Mouse (Mus musculus): ENCODE results near the gene Pde4b. TPM values are rescaled to one million over a fixed set of nuclear protein-coding genes. Genes with fewer than 3 reads are reported as not detected.

Pde4b gene
- total RNA-seq, 1 experiment, result 1.4 TPM

DNA sequence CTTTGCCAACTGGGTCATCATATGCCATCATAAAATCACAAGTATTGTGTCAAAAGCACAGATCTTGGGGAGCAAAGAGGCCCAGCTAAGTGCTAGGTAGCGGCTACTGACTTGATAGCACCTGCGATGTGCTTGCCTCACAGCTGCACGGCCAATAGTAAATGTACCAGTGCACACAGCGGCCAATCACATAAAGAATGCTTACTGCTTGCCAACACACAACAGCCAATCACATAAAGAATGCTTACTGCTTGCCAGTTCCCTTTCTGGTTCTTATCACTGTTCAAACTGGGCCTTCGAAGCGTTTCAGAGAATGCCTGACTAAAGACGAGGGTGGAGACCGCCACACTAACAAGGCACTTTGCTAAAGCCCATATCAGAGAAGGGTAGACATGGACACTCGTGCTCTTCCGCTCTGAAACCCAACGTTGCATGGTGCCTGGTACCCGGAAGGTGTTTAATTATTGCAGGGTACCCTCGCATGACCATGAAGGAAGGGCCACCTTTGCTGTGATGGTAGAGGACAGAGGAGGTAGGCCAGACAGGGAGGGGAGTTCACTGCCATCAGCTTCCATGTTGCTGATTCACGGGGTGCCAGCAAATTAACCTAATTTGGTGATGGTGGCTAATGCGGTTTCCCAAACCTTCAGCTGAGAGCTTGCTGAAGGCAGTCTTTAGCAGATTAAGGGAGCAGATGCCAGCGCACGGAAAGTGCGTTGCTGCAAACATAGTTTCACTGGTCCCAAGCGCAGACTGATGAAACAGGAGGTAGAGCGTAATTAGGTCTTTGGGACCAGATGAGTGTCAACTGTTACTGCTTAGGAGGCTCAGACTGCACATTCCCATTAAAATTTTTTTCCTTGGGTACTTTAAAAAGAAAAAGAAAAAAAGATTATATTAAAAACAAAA lies 409.2 kb downstream of the Pde4b start:
- in situ Hi-C loops (cut with MboI; ENCODE audit: low sequenced_read_pairs in 2 of 2, unreplicated experiment in 2 of 2), result loop anchor here in 1 of 2 experiments (25.0 kb wide), 1 partner anchor 166 kb away; no protein-coding TSS in a partner anchor
- Histone ChIP-seq H3K36me3 (ENCODE audit: control insufficient read depth, insufficient read depth, low read length, poor library complexity, severe bottlenecking) (no peaks in the 10 kb centered on the region), H3K9me3 (ENCODE audit: control insufficient read depth, insufficient read depth, low read depth, low read length) (no peaks in the 10 kb centered on the region), H3K9ac (ENCODE audit: insufficient read depth, low read depth, low read length, poor library complexity, severe bottlenecking) (no peak overlapping the region), H3K27ac (ENCODE audit: insufficient read depth, low read depth, low read length, poor library complexity, severe bottlenecking) (no peak overlapping the region), H3K4me1 (ENCODE audit: control insufficient read depth in 2 of 2, insufficient read depth in 2 of 2, low read length in 2 of 2, poor library complexity in 1 of 2) (no peaks in the 10 kb centered on the region), H3K4me3 (ENCODE audit: insufficient read depth in 1 of 2, low read depth in 1 of 2, low read length in 2 of 2, poor library complexity in 1 of 2, severe bottlenecking in 1 of 2) (no peak overlapping the region)
- no peak for DNase-seq (ENCODE audit: low read depth, low spot score)
- TF ChIP-seq CHD2 (IDR thresholded peaks at IDR 0.05; ENCODE audit: low read depth, low read length) (no peak), ZNF384 (IDR thresholded peaks at IDR 0.05; ENCODE audit: low read depth, low read length) (no peak), HCFC1 (IDR thresholded peaks at IDR 0.05; ENCODE audit: borderline replicate concordance, insufficient read depth, low read length) (no peak), ZC3H11A (IDR thresholded peaks at IDR 0.05; ENCODE audit: borderline replicate concordance, low read depth, low read length) (no peak), MAFK (IDR thresholded peaks at IDR 0.05; ENCODE audit: insufficient read depth, low read depth, low read length) (no peak)

DNA sequence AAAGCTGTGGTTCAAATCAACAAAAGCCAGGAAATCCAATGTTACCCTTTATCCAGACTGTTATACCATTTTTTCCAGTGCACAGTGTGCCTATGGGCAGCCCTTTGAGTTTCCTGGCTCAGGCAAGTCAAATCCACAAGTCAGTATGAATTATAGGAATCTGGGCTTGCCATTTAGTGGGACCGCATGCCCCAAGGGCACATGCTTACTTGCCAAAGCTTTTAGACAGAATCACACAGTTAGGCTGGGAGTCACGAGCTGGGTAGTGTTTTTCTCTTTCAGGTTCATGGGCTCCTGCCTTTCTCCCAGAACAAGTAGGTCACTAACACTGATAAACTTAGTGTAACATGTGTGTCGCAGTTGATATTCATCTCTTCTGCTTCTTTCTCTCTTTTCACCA lies 409.9 kb downstream of the Pde4b start:
- Histone ChIP-seq H3K9ac (ENCODE audit: insufficient read depth, low read depth, low read length, poor library complexity, severe bottlenecking) (no peak overlapping the region), H3K36me3 (ENCODE audit: control insufficient read depth, insufficient read depth, low read length, poor library complexity, severe bottlenecking) (no peaks in the 10 kb centered on the region), H3K4me3 (ENCODE audit: insufficient read depth in 1 of 2, low read depth in 1 of 2, low read length in 2 of 2, poor library complexity in 1 of 2, severe bottlenecking in 1 of 2) (no peak overlapping the region), H3K4me1 (ENCODE audit: control insufficient read depth in 2 of 2, insufficient read depth in 2 of 2, low read length in 2 of 2, poor library complexity in 1 of 2) (no peaks in the 10 kb centered on the region), H3K27ac (ENCODE audit: insufficient read depth, low read depth, low read length, poor library complexity, severe bottlenecking) (no peak overlapping the region), H3K9me3 (ENCODE audit: control insufficient read depth, insufficient read depth, low read depth, low read length) (no peaks in the 10 kb centered on the region)
- TF ChIP-seq ZNF384 (IDR thresholded peaks at IDR 0.05; ENCODE audit: low read depth, low read length), result no peak
- no peak for TF ChIP-seq HCFC1 (IDR thresholded peaks at IDR 0.05; ENCODE audit: borderline replicate concordance, insufficient read depth, low read length)
- no peak for TF ChIP-seq MAFK (IDR thresholded peaks at IDR 0.05; ENCODE audit: insufficient read depth, low read depth, low read length)
- no peak for TF ChIP-seq CHD2 (IDR thresholded peaks at IDR 0.05; ENCODE audit: low read depth, low read length)
- no peak for TF ChIP-seq ZC3H11A (IDR thresholded peaks at IDR 0.05; ENCODE audit: borderline replicate concordance, low read depth, low read length)
- in situ Hi-C loops (cut with MboI; ENCODE audit: low sequenced_read_pairs in 2 of 2, unreplicated experiment in 2 of 2), result loop anchor here in 1 of 2 experiments (25.0 kb wide), 1 partner anchor 165 kb away; no protein-coding TSS in a partner anchor
- DNase-seq (ENCODE audit: low read depth, low spot score), result no peak

GRCm38 (mm10) chr4:102498169-102498919 lies 411.0 kb downstream of the Pde4b start:
- no peak overlapping the region for H3K9ac ChIP-seq (ENCODE audit: insufficient read depth, low read depth, low read length, poor library complexity, severe bottlenecking)
- no peaks in the 10 kb centered on the region for H3K4me1 ChIP-seq (ENCODE audit: control insufficient read depth in 2 of 2, insufficient read depth in 2 of 2, low read length in 2 of 2, poor library complexity in 1 of 2)
- in situ Hi-C loops (cut with MboI; ENCODE audit: low sequenced_read_pairs in 2 of 2, unreplicated experiment in 2 of 2), result loop anchor here in 1 of 2 experiments (25.0 kb wide), 1 partner anchor 164 kb away; no protein-coding TSS in a partner anchor

GRCm38 (mm10) chr4:102498920-102499316 lies 411.6 kb downstream of the Pde4b start:
- no peak overlapping the region for H3K27ac ChIP-seq (ENCODE audit: insufficient read depth, low read depth, low read length, poor library complexity, severe bottlenecking)
- DNase-seq (ENCODE audit: low read depth, low spot score), result no peak
- TF ChIP-seq MAFK (IDR thresholded peaks at IDR 0.05; ENCODE audit: insufficient read depth, low read depth, low read length), result no peak
- no peak for TF ChIP-seq ZC3H11A (IDR thresholded peaks at IDR 0.05; ENCODE audit: borderline replicate concordance, low read depth, low read length)
- no peak for TF ChIP-seq ZNF384 (IDR thresholded peaks at IDR 0.05; ENCODE audit: low read depth, low read length)
- no peak for TF ChIP-seq CHD2 (IDR thresholded peaks at IDR 0.05; ENCODE audit: low read depth, low read length)
- no peak for TF ChIP-seq HCFC1 (IDR thresholded peaks at IDR 0.05; ENCODE audit: borderline replicate concordance, insufficient read depth, low read length)
- H3K4me3 ChIP-seq (ENCODE audit: insufficient read depth in 1 of 2, low read depth in 1 of 2, low read length in 2 of 2, poor library complexity in 1 of 2, severe bottlenecking in 1 of 2), result no peak overlapping the region
- no peaks in the 10 kb centered on the region for H3K4me1 ChIP-seq (ENCODE audit: control insufficient read depth in 2 of 2, insufficient read depth in 2 of 2, low read length in 2 of 2, poor library complexity in 1 of 2)
- no peak overlapping the region for H3K9ac ChIP-seq (ENCODE audit: insufficient read depth, low read depth, low read length, poor library complexity, severe bottlenecking)
- no peaks in the 10 kb centered on the region for H3K36me3 ChIP-seq (ENCODE audit: control insufficient read depth, insufficient read depth, low read length, poor library complexity, severe bottlenecking)
- H3K9me3 ChIP-seq (ENCODE audit: control insufficient read depth, insufficient read depth, low read depth, low read length), result no peaks in the 10 kb centered on the region
- in situ Hi-C loops (cut with MboI; ENCODE audit: low sequenced_read_pairs in 2 of 2, unreplicated experiment in 2 of 2), result loop anchor here in 1 of 2 experiments (25.0 kb wide), 1 partner anchor 163 kb away; no protein-coding TSS in a partner anchor

More at GRCm38 (mm10) chr4:102498169-102498919, 411.0 kb downstream of the Pde4b start:
- Histone ChIP-seq H3K4me3 (ENCODE audit: insufficient read depth in 1 of 2, low read depth in 1 of 2, low read length in 2 of 2, poor library complexity in 1 of 2, severe bottlenecking in 1 of 2) (no peak overlapping the region), H3K9me3 (ENCODE audit: control insufficient read depth, insufficient read depth, low read depth, low read length) (no peaks in the 10 kb centered on the region), H3K27ac (ENCODE audit: insufficient read depth, low read depth, low read length, poor library complexity, severe bottlenecking) (no peak overlapping the region), H3K36me3 (ENCODE audit: control insufficient read depth, insufficient read depth, low read length, poor library complexity, severe bottlenecking) (no peaks in the 10 kb centered on the region)
- TF ChIP-seq ZNF384 (IDR thresholded peaks at IDR 0.05; ENCODE audit: low read depth, low read length) (no peak), ZC3H11A (IDR thresholded peaks at IDR 0.05; ENCODE audit: borderline replicate concordance, low read depth, low read length) (no peak), MAFK (IDR thresholded peaks at IDR 0.05; ENCODE audit: insufficient read depth, low read depth, low read length) (no peak), HCFC1 (IDR thresholded peaks at IDR 0.05; ENCODE audit: borderline replicate concordance, insufficient read depth, low read length) (no peak), CHD2 (IDR thresholded peaks at IDR 0.05; ENCODE audit: low read depth, low read length) (no peak)
- no peak for DNase-seq (ENCODE audit: low read depth, low spot score)
